Mouse (Mus musculus) spleen, adult 12 weeks (tissue): ENCODE results near the gene Mrps23.
A peak's percentile ranks its signal among the peaks of the same experiment; 100 is the strongest.

Source experiments
- DNase-seq: peaks from one replicate; pipeline ENCODE4 v3.0.0; 2022; ENCODE audit warnings: low spot score

Gene Mrps23

GRCm38 (mm10) chr11:88250568-88250967, 46.4 kb downstream of the Mrps23 start:
- no peak for DNase-seq

GRCm38 (mm10) chr11:88251295-88251694, 47.1 kb downstream of the Mrps23 start:
- no peak for DNase-seq

DNA sequence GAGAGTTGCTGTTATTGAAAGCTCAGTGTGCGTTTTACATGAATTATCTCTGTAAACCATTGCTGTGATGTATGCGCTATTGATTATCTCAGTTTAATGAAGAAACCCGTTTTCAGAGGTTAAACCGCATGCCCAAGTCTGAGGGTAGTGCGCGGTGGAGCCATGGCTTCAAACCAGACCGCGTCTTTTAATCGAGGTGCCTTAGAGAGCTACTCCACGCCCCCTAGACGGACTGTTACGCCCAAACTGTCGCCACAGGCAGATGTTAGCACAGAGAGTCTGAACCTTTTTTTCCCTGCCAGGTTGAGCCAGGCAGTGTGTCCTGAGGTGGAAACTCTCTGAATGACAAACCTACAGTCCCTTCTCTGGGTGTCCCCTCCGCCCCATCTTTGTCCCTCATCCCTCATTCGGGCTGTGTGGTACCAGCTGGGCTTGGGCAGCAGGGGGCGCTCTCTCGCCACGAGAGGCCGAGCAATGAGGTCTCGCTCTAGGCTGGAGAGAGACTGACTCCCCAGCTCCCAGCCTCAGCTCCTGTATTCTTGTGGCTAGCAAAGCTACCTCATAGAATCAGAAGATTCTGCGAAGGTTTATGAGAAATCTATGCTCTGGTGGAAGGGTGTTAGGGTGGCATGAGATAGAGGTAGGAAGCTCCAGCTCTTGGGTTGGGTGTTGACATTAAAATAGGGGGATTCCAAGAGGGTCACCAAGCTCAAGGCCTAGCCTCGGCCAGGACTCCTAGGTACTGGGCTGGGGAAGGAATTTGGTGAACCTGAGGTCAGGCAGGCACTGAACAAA, 48.0 kb downstream of the Mrps23 start:
- DNase-seq, result peak; percentile 61

- no peak for DNase-seq
Observed at GRCm38 (mm10) chr11:88252767-88253513, 48.8 kb downstream of the Mrps23 start.

DNA sequence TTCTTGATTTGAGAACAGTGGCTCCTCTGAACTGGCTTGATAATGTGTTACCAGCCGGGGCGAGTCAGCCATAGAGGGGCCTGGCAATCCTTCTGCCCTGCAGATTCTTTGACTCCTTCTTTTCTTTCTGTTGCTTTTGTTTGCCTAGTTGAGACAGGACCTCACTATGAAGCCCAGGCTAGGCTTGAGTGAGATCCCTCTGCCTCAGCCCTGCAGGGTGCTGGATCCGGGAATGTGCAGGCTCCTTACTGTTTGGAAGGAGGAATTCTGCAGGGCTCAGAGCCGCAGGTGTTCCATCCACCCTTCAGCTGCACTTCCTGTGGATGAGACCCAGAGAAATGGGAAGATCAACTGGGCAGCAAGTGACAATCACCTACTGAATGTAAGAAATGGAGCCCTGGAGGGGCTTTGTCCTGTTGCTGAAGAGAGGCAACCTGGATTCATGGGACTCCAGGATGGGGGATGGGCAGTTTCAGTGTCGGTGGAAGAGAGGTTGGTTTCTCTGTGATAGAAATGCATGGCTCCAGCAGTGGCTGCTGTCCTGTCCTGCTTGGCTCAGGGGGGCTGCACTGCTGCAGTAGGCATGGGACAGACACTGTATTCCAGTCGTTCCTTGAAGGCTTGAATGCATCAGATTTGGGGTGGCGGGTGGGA, 49.5 kb downstream of the Mrps23 start:
- no peak for DNase-seq

DNA sequence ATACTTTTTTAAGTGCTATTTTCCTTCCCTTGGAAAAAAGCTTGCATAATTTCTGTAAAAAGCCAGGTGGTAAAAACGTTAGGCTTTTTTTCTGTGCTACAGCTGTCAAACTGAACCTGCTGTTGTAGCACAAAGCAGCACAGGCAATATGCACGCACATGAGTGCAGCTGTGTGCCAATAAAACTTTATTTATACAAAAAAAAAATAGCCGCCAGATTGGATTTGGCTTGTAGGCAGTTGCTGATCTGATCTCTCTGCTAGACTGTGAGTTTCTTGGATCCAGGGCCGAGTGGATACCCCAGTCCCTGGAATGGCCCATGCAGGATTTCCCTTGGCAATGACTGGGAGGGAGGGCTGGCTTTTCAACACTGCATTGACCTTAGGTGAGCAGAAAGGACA, 53.5 kb downstream of the Mrps23 start:
- DNase-seq, result no peak

DNA sequence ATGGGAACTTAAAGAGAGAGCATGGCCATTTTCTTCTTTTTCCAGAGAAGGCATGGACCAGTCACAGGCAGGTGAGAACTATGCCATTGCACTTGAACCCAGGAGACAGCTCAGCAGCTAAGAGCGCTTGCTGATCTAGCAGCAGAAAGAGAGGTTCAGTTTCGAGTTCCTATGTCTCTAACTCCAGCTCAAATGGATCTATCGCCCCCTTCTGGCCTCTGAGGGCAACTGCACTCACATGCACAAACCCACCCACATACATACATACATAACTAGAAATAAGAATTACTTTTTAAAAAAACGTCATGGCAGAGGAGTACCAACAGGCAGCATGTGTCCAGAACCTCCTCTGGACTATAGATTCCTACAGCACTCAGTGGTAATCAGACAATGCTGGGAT, 54.0 kb downstream of the Mrps23 start:
- no peak for DNase-seq

- no peak for DNase-seq
Observed at GRCm38 (mm10) chr11:88260463-88260862, 56.3 kb downstream of the Mrps23 start.
